Mouse (Mus musculus) forebrain, postnatal 0 days (tissue): Measurements from ENCODE around the gene Ntrk3. TPM values are rescaled to one million over a fixed set of nuclear protein-coding genes. Genes with fewer than 3 reads are reported as not detected.

Source experiments
- ATAC-seq: fragments of 200-750 bp; cut with Nextera tagmentation; 2 replicates; pipeline ENCODE4 v1.8.0; 2017; ENCODE audit warnings: mild to moderate bottlenecking, moderate library complexity
- DNase-seq: peaks from one replicate; pipeline ENCODE4 v3.0.0-alpha.2; 2015
- H3K27ac ChIP-seq: fragments of 300-500 bp; sonication (generic); 2 replicates; pipeline ENCODE4 v1.5.1; 2014; ENCODE audit warnings: low read depth, mild to moderate bottlenecking, antibody characterized with exemption, low read length, moderate library complexity, mixed read lengths
- H3K27me3 ChIP-seq: fragments of 300-500 bp; sonication (generic); 2 replicates; pipeline ENCODE4 v1.6.1; 2014; ENCODE audit warnings: mild to moderate bottlenecking, low read length, mixed read lengths; ENCODE audit not compliant: insufficient read depth
- H3K36me3 ChIP-seq: fragments of 300-500 bp; sonication (generic); 2 replicates; pipeline ENCODE4 v1.6.1; 2014; ENCODE audit warnings: mild to moderate bottlenecking, moderate library complexity; ENCODE audit not compliant: insufficient read depth
- H3K4me1 ChIP-seq: fragments of 300-500 bp; sonication (generic); 2 replicates; pipeline ENCODE4 v1.6.1; 2014; ENCODE audit warnings: antibody characterized with exemption; ENCODE audit not compliant: insufficient read depth
- H3K4me2 ChIP-seq: fragments of 300-500 bp; sonication (generic); 2 replicates; pipeline ENCODE4 v1.6.1; 2014; ENCODE audit warnings: low read depth, mild to moderate bottlenecking, moderate library complexity
- H3K4me3 ChIP-seq: fragments of 300-500 bp; sonication (generic); 2 replicates; pipeline ENCODE4 v1.5.1; 2014; ENCODE audit warnings: low read depth, low read length, mixed read lengths
- H3K9ac ChIP-seq: fragments of 300-500 bp; sonication (generic); 2 replicates; pipeline ENCODE4 v1.6.1; 2014; ENCODE audit warnings: mild to moderate bottlenecking
- H3K9me3 ChIP-seq: fragments of 300-500 bp; sonication (generic); 2 replicates; pipeline ENCODE4 v1.6.1; 2016; ENCODE audit warnings: low read length
- CTCF ChIP-seq: sonication (generic); IDR thresholded peaks from 2 replicates; pipeline ENCODE4 v1.5.1; 2016; ENCODE audit warnings: antibody characterized with exemption, control low read depth, low read depth
- WGBS: fragments of 180-500 bp; shearing (Covaris S2); extraction: QIAGEN DNeasy Blood & Tissue Kit; methylation state at CpG from one replicate; pipeline ENCODE4 v1.1.7; 2014; 5-methylcytosine and 5-hydroxymethylcytosine counted together
- polyA plus RNA-seq: library from polyadenylated mRNA; unstranded; fragments of >200 nt; fragmentation: Nextera tagmentation; extraction: Ambion mirVana; gene quantifications from 2 replicates; pipeline ENCODE4 v1.2.1, GENCODE M21; 2015
- total RNA-seq: library from RNA; depleted of rRNA; stranded (reverse); fragments of >200 nt; gene quantifications from 2 replicates; pipeline ENCODE4 v1.2.3, GENCODE M21; 2014

Ntrk3 gene
- total and polyA plus RNA-seq, 2 experiments from 2014 or later: 28.5 to 90.1 TPM

DNA sequence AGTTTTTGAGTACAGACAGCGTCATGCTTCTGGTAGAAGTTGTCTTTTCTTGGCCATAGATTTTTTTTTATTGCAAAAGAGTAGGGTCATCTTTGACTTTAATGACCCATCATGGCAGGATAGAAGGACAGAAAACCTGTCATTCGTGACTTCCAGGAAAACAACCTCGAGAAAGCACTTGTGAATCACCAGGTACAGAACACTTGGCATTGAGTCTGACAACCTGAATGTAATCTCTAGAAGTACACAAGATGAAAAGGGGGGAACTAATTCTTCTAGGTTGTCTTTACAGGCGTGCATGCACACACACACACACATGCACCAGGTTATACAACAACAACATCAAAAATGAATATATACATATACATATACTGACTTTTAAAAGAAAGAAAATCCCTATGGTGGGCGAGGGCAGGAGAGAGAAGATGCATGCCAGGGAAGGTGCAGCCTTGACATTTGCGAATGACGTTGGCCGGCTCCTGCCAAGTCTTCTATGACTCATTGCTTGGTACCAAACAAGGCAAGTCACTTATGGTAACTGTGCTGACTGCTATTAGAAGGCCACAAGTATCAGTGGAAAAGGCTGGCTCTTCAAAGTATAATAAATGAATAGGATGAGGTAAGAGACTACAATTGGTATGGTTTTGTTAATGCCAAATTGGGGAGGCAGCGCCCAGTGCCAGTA, 217.4 kb downstream of the Ntrk3 start:
- H3K27ac ChIP-seq: no peak overlapping the region
- DNase-seq: no peak
- no peak overlapping the region for H3K4me3 ChIP-seq
- no peak for ATAC-seq
- WGBS: 88% methylated on average over 9 of the region's 9 CpGs
- peaks cover 18% of the 10 kb centered on the region for H3K36me3 ChIP-seq
- no peak overlapping the region for H3K9ac ChIP-seq
- 0 out of 2 replicates have a peak, but pooled peaks cover 3% of the 10 kb centered on the region for H3K4me1 ChIP-seq
- no peak for TF ChIP-seq CTCF
- no peak overlapping the region for H3K4me2 ChIP-seq
- H3K9me3 ChIP-seq: no peaks in the 10 kb centered on the region
- no peaks in the 10 kb centered on the region for H3K27me3 ChIP-seq

DNA sequence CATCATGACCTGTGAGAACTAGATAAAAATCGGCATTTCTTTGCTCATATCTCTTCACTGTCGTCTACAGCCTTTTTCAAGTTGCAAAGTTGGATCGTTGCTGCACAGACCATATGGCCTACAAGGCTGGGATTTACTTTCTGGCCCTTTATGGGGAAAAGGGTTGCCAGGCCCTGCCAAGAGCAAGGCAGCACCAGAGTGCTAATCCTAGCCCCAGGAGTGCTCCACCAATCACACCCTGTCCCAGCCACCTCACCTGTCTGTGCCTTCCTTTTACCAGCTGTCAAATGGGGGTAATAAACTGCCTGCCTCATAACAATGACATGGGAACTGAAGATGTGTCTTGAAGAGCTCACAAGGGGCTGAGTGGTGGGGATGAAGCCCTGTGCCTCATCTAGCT, 218.1 kb downstream of the Ntrk3 start:
- Histone ChIP-seq H3K9ac (no peak overlapping the region), H3K4me3 (no peak overlapping the region), H3K27ac (no peak overlapping the region), H3K4me2 (no peak overlapping the region), H3K4me1 (0 out of 2 replicates have a peak, but pooled peaks cover 3% of the 10 kb centered on the region), H3K36me3 (peaks cover 25% of the 10 kb centered on the region), H3K9me3 (no peaks in the 10 kb centered on the region), H3K27me3 (no peaks in the 10 kb centered on the region)
- no peak for TF ChIP-seq CTCF
- 74% methylated on average over 3 of the region's 3 CpGs for WGBS
- peak; percentile 26 for DNase-seq
- peak; percentile 47; the same call in 1 of the 2 replicates for ATAC-seq

DNA sequence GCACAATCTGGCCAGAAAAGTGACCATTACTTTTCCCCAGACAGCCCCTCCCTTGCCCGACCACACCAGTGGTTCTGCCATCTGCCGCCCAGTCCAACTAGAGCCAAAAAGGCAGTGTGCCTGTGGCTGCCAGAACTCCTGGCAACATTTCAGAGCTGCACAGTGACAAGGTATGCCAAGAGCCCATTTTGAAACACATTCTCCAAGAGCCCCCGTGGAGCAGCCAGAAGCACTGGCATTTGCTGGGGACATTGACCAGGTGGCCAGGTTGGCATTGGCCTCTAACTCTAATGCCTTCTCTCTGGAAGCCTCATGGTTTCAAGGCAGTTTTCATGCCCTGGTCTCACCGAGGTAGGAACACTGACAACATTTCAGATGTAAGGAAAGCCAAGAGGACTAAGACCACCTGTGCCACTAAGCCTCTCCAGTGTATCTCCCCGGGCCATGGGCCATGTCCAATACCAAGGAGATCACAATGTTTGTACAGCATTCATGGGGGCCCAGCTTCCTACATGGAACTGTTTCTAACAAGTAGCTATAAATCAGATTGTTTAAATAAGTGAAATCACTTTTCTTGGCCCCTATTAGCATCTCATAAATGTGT, 218.9 kb downstream of the Ntrk3 start:
- Histone ChIP-seq H3K27me3 (no peaks in the 10 kb centered on the region), H3K4me1 (0 out of 2 replicates have a peak, but pooled peaks cover 3% of the 10 kb centered on the region), H3K4me3 (no peak overlapping the region), H3K36me3 (peaks cover 32% of the 10 kb centered on the region), H3K27ac (no peak overlapping the region), H3K4me2 (no peak overlapping the region), H3K9me3 (no peaks in the 10 kb centered on the region), H3K9ac (no peak overlapping the region)
- TF ChIP-seq CTCF: no peak
- DNase-seq (no peak), ATAC-seq (no peak)
- WGBS: 50% methylated on average over 5 of the region's 5 CpGs

DNA sequence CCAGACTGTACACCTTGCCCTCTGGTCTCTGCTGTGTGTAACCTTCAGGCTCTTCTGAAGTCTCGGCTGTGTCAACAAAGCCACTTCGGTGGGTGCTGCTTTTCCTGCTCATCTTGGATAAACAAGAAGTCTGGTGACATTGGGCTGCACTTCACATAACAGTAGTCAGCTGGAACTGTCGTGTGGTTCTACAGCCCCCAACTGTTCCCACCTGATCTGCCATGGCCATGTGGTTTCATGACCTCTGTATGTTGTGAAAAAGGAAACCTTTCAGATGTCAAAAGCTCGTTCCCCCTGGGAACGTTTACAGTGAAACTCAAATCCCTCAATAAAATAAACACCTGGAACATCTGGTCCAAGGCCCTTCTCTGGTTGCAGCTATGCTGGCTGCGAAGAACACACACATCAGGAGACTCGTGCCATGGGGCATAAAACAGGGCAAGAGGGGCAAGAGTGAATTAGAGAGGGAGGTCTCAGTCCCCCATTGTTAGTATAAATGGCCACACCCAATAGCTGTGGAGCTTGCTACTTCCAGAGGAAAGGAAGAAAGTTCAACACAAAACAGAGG, 222.7 kb downstream of the Ntrk3 start:
- no peak overlapping the region for H3K9ac ChIP-seq

DNA sequence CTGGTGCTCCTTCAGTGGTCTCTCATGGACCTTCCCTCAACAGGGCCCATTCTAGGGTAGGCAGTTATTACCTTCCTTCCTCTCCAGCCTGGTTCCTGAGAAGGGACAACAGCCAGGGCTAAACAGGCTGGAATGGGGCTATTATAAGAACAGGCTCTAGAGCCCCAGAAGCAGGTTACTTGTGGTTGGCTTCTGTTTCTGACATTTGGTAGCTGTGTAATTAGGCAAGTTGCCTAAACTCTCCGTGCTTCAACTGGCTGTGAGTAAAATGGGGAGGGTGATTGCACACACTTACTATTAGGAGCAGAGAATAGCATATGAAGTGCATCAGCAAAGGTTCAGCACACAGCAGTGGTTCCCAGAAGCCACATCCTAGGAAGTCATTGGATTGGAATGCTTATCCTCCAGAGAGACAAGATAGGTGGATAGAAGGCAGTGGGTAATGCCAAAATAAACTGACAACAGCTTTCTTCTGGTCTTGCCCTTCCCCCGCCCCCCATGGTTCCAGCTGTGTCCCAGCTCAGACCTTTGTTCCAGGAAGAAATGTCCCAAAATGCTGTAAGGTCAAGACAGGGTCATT, 230.7 kb downstream of the Ntrk3 start:
- peaks cover 22% of the 10 kb centered on the region for H3K36me3 ChIP-seq
- no peak for TF ChIP-seq CTCF
- ATAC-seq: no peak
- H3K4me3 ChIP-seq: no peak overlapping the region
- no peak for DNase-seq
- no peak overlapping the region for H3K27ac ChIP-seq
- 61% methylated on average over 2 of the region's 2 CpGs for WGBS
- no peak overlapping the region for H3K4me2 ChIP-seq
- no peaks in the 10 kb centered on the region for H3K4me1 ChIP-seq
- H3K9me3 ChIP-seq: no peaks in the 10 kb centered on the region
- H3K9ac ChIP-seq: no peak overlapping the region
- no peaks in the 10 kb centered on the region for H3K27me3 ChIP-seq

More for the DNA sequence above, 222.7 kb downstream of the Ntrk3 start:
- 88% methylated on average over 7 of the region's 7 CpGs for WGBS
- peaks cover 53% of the 10 kb centered on the region for H3K36me3 ChIP-seq
- H3K27ac ChIP-seq: no peak overlapping the region
- H3K27me3 ChIP-seq: no peaks in the 10 kb centered on the region
- no peak for TF ChIP-seq CTCF
- H3K4me3 ChIP-seq: no peak overlapping the region
- H3K4me2 ChIP-seq: no peak overlapping the region
- DNase-seq: no peak
- no peaks in the 10 kb centered on the region for H3K9me3 ChIP-seq
- 0 out of 2 replicates have a peak, but pooled peaks cover 3% of the 10 kb centered on the region for H3K4me1 ChIP-seq
- no peak for ATAC-seq

DNA sequence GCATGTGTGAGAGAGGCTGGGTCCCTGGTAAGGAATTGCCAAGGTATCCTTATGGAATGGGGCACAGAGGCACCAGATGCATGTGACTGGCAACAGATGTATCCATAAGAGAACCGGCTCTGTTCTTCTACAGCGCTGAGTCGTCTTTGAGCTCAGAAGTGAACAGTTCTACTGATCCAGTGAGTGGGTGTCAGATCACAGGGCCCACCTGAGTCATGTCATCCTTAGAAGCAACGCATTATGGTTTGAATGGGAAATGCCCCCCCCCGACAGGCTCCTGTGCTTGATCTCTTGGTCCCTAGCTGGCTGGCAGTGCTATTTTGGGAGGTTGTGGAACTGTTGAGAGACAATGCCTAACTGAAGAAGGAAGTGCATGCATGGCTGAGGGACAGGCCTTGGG, 236.9 kb downstream of the Ntrk3 start:
- Histone ChIP-seq H3K9ac (no peak overlapping the region), H3K36me3 (0 out of 2 replicates have a peak, but pooled peaks cover 3% of the 10 kb centered on the region), H3K9me3 (no peaks in the 10 kb centered on the region), H3K4me3 (no peak overlapping the region), H3K4me2 (no peak overlapping the region), H3K4me1 (0 out of 2 replicates have a peak, but pooled peaks cover 4% of the 10 kb centered on the region), H3K27ac (no peak overlapping the region; the same call in 1 of the 2 replicates), H3K27me3 (no peaks in the 10 kb centered on the region)
- ATAC-seq (no peak), DNase-seq (no peak)
- 72% methylated on average over 5 of the region's 5 CpGs for WGBS
- no peak for TF ChIP-seq CTCF

DNA sequence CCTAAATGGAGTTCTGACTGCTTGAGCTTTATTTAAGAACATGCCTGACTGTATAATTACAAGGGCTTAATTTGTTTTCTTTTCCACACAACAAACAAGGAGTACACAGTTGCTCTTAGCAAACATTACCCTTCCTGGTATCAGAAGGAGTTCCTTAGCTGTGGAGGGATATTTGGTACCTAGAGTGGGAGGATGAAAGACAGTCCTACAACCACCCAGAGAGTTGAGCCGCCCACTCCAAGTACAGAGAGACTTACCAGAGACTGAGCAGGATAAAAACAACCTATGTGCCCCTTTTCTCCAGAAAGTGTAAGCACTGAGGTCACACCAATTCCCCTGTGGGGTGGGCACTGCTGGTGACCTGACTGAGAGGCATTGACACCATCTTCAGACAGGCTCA, 237.8 kb downstream of the Ntrk3 start:
- H3K9ac ChIP-seq: no peak overlapping the region
- H3K9me3 ChIP-seq: no peaks in the 10 kb centered on the region
- H3K36me3 ChIP-seq: no peaks in the 10 kb centered on the region
- no peak for ATAC-seq
- 89% methylated on average over 1 of the region's 1 CpGs for WGBS
- TF ChIP-seq CTCF: no peak
- H3K4me2 ChIP-seq: no peak overlapping the region
- H3K4me3 ChIP-seq: no peak overlapping the region
- no peak for DNase-seq
- 0 out of 2 replicates have a peak, but pooled peaks cover 4% of the 10 kb centered on the region for H3K4me1 ChIP-seq
- H3K27me3 ChIP-seq: no peaks in the 10 kb centered on the region
- H3K27ac ChIP-seq: no peak overlapping the region
